Mouse (Mus musculus) intestine, embryonic 14.5 days (tissue): ENCODE results near the gene Gm5447. TPM values are rescaled to one million over a fixed set of nuclear protein-coding genes. Genes with fewer than 3 reads are reported as not detected.

Experiments used
- ATAC-seq: fragments of 200-750 bp; cut with Nextera tagmentation; replicated peaks from 2 replicates; pipeline ENCODE4 v1.8.0; 2017; ENCODE audit warnings: low read depth, moderate number of reproducible peaks, moderate TSS enrichment, moderate library complexity; ENCODE audit not compliant: low FRiP score, low TSS enrichment
- DNase-seq: peaks from one replicate; pipeline ENCODE4 v3.0.0-alpha.2; 2018; ENCODE audit warnings: low spot score
- H3K27ac ChIP-seq: fragments of 300-500 bp; sonication (generic); 2 replicates; pipeline ENCODE4 v1.5.1; 2014; ENCODE audit warnings: low read depth, mild to moderate bottlenecking, control low read depth
- H3K27me3 ChIP-seq: fragments of 300-500 bp; sonication (generic); replicated peaks from 2 replicates; pipeline ENCODE4 v1.6.1; 2014; ENCODE audit warnings: low read length, control low read depth; ENCODE audit not compliant: control insufficient read depth, insufficient read depth
- H3K36me3 ChIP-seq: fragments of 300-500 bp; sonication (generic); 2 replicates; pipeline ENCODE4 v1.6.1; 2014; ENCODE audit warnings: low read length, control low read depth; ENCODE audit not compliant: control insufficient read depth, insufficient read depth
- H3K4me1 ChIP-seq: fragments of 300-500 bp; sonication (generic); replicated peaks from 2 replicates; pipeline ENCODE4 v1.6.1; 2014; ENCODE audit warnings: low read length, control low read depth, mixed read lengths; ENCODE audit not compliant: control insufficient read depth, insufficient read depth
- H3K4me2 ChIP-seq: fragments of 300-500 bp; sonication (generic); 2 replicates; pipeline ENCODE4 v1.6.1; 2014; ENCODE audit warnings: low read length
- H3K4me3 ChIP-seq: fragments of 300-500 bp; sonication (generic); 2 replicates; pipeline ENCODE4 v1.5.1; 2014; ENCODE audit warnings: low read depth, low read length, control low read depth, mixed read lengths
- H3K9ac ChIP-seq: fragments of 300-500 bp; sonication (generic); 2 replicates; pipeline ENCODE4 v1.6.1; 2014; ENCODE audit warnings: mild to moderate bottlenecking, low read length
- H3K9me3 ChIP-seq: fragments of 300-500 bp; sonication (generic); 2 replicates; pipeline ENCODE4 v1.6.1; 2016; ENCODE audit warnings: low read length, control low read depth; ENCODE audit not compliant: control insufficient read depth
- WGBS: fragments of 180-500 bp; shearing (Covaris S2); extraction: QIAGEN DNeasy Blood & Tissue Kit; methylation state at CpG from one replicate; pipeline ENCODE4 v1.1.7; 2014; 5-methylcytosine and 5-hydroxymethylcytosine counted together
- polyA plus RNA-seq: library from polyadenylated mRNA; unstranded; fragments of >200 nt; fragmentation: Nextera tagmentation; extraction: Ambion mirVana; gene quantifications from 2 replicates; pipeline ENCODE4 v1.2.1, GENCODE M21; 2014

Gene Gm5447
- polyA plus RNA-seq, 1 experiment from 2014 or later: not detected

DNA sequence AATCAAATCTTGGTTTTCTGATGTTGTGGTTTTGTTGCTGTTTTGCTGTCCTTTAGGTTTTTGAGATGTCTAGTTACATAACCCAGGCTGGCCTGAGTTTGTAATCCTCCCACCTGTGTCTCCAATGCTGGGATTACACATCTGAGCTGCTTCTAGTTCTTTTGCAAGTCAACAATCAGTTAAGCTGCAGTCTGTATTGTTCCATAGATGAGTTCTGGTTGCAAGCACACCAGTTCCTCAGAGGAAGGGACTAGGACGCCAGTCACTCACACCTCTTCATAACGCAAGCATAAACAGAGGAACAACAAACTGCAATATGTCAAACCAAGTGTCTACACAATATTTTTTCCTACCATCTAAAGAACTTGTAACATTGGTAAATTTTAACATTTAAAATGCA is 22.0 kb upstream of the Gm5447 start:
- Histone ChIP-seq H3K4me2 (no peak overlapping the region), H3K27ac (no peak overlapping the region), H3K9ac (no peak overlapping the region), H3K4me3 (no peak overlapping the region), H3K9me3 (no peaks in the 10 kb centered on the region), H3K4me1 (no peaks in the 10 kb centered on the region), H3K27me3 (no peaks in the 10 kb centered on the region), H3K36me3 (no peaks in the 10 kb centered on the region)
- ATAC-seq (no peak), DNase-seq (no peak)
- 81% methylated on average over 2 of the region's 2 CpGs for WGBS

DNA sequence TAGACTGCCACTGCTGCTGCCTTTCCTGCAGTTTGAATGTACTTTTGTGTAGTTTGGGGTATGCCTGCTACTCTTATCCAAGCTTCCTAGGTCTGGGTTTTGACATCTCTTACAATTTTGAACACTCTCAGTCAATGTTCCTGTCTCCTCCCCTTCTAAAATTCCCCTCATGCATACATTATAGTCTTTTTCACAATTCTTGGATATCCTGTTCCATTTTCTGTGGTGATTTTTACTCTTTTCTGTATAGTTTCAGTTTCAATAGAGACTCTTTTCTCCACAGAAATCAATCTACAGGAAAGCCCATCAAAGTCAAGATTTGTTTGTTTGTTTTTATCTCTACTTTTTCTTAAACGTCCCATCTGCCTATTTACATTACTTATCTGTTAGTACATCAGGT is 20.4 kb upstream of the Gm5447 start:
- H3K27ac ChIP-seq: no peak overlapping the region
- no peak overlapping the region for H3K4me3 ChIP-seq
- no peak overlapping the region for H3K9ac ChIP-seq
- H3K36me3 ChIP-seq: no peaks in the 10 kb centered on the region
- DNase-seq (no peak), ATAC-seq (no peak)
- no peak overlapping the region for H3K4me2 ChIP-seq
- no peaks in the 10 kb centered on the region for H3K9me3 ChIP-seq
- H3K4me1 ChIP-seq: no peaks in the 10 kb centered on the region
- 29% methylated on average over 1 of the region's 1 CpGs for WGBS
- H3K27me3 ChIP-seq: no peaks in the 10 kb centered on the region

- Histone ChIP-seq H3K9ac (no peak overlapping the region), H3K36me3 (peaks cover 5% of the 10 kb centered on the region; the same call in 1 of the 2 replicates)
- ATAC-seq: no peak
Measured at GRCm38 (mm10) chr13:30960714-30961113, 13.3 kb upstream of the Gm5447 start.

GRCm38 (mm10) chr13:30961932-30962331 is 12.1 kb upstream of the Gm5447 start:
- DNase-seq (no peak), ATAC-seq (no peak)
- H3K9me3 ChIP-seq: no peaks in the 10 kb centered on the region
- WGBS: 66% methylated on average over 2 of the region's 2 CpGs
- no peak overlapping the region for H3K4me3 ChIP-seq
- H3K4me1 ChIP-seq: peaks cover 12% of the 10 kb centered on the region
- H3K4me2 ChIP-seq: no peak overlapping the region
- H3K9ac ChIP-seq: no peak overlapping the region
- H3K27ac ChIP-seq: no peak overlapping the region
- H3K27me3 ChIP-seq: no peaks in the 10 kb centered on the region
- H3K36me3 ChIP-seq: peaks cover 5% of the 10 kb centered on the region; the same call in 1 of the 2 replicates

More at GRCm38 (mm10) chr13:30960714-30961113, 13.3 kb upstream of the Gm5447 start:
- Histone ChIP-seq H3K27ac (no peak overlapping the region), H3K27me3 (no peaks in the 10 kb centered on the region), H3K9me3 (no peaks in the 10 kb centered on the region), H3K4me3 (no peak overlapping the region), H3K4me1 (peaks cover 7% of the 10 kb centered on the region; the same call in 1 of the 2 replicates), H3K4me2 (no peak overlapping the region)
- DNase-seq: no peak
- WGBS: 87% methylated on average over 2 of the region's 2 CpGs

- Histone ChIP-seq H3K4me3 (no peak overlapping the region), H3K27me3 (no peaks in the 10 kb centered on the region), H3K36me3 (no peaks in the 10 kb centered on the region), H3K4me1 (peaks cover 15% of the 10 kb centered on the region), H3K9ac (no peak overlapping the region), H3K4me2 (peak overlapping the region; percentile 2; the same call in 1 of the 2 replicates), H3K27ac (peak overlapping the region; percentile 58; the same call in 1 of the 2 replicates), H3K9me3 (no peaks in the 10 kb centered on the region)
- DNase-seq (no peak), ATAC-seq (peak; percentile 72)
- 10% methylated on average over 10 of the region's 10 CpGs for WGBS
Measured at GRCm38 (mm10) chr13:30966507-30966911, 7.5 kb upstream of the Gm5447 start.

DNA sequence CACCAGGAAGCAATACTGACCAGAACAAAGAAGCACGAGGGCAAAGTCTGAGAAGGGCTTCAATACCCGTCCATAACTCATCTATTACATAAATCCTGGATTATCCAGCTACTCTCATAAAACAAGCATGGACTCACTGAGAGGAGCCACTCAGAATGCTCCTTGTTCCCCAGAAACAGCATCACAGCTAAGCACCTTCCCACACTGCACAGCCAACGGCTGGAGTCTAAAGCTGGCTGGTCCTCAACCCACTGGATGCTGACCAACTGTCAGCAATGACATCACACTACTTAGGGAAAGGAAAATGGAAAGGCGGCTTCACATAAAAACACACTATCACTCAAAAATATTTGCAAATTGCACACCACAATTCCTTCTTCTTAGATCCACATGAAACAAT is 5.7 kb upstream of the Gm5447 start:
- H3K27ac ChIP-seq: no peak overlapping the region; the same call in 1 of the 2 replicates
- no peaks in the 10 kb centered on the region for H3K36me3 ChIP-seq
- DNase-seq (no peak), ATAC-seq (no peak)
- WGBS: 38% methylated on average over 4 of the region's 4 CpGs
- no peak overlapping the region for H3K4me3 ChIP-seq
- H3K9me3 ChIP-seq: no peaks in the 10 kb centered on the region
- H3K9ac ChIP-seq: no peak overlapping the region
- no peak overlapping the region for H3K4me2 ChIP-seq
- H3K27me3 ChIP-seq: no peaks in the 10 kb centered on the region
- peaks cover 18% of the 10 kb centered on the region for H3K4me1 ChIP-seq

GRCm38 (mm10) chr13:30971047-30971446 is 3.0 kb upstream of the Gm5447 start:
- no peaks in the 10 kb centered on the region for H3K36me3 ChIP-seq
- H3K9me3 ChIP-seq: no peaks in the 10 kb centered on the region
- H3K4me2 ChIP-seq: no peak overlapping the region
- DNase-seq: no peak
- no peak overlapping the region for H3K27ac ChIP-seq
- H3K27me3 ChIP-seq: no peaks in the 10 kb centered on the region
- H3K4me1 ChIP-seq: peaks cover 9% of the 10 kb centered on the region
- H3K4me3 ChIP-seq: no peak overlapping the region
- H3K9ac ChIP-seq: no peak overlapping the region
- ATAC-seq: no peak
- WGBS: 87% methylated on average over 3 of the region's 3 CpGs

GRCm38 (mm10) chr13:30972102-30972501 is 1.9 kb upstream of the Gm5447 start:
- Histone ChIP-seq H3K4me3 (no peak overlapping the region), H3K9me3 (no peaks in the 10 kb centered on the region), H3K4me2 (no peak overlapping the region), H3K36me3 (no peaks in the 10 kb centered on the region), H3K27ac (no peak overlapping the region), H3K9ac (no peak overlapping the region), H3K27me3 (no peaks in the 10 kb centered on the region), H3K4me1 (peaks cover 13% of the 10 kb centered on the region)
- peak; percentile 34 for DNase-seq
- no peak for ATAC-seq
- 87% methylated on average over 2 of the region's 2 CpGs for whole genome bisulfite sequencing

GRCm38 (mm10) chr13:30974247-30974630 is 235 bp downstream of the Gm5447 start:
- peak overlapping the region; percentile 94 for H3K9ac ChIP-seq
- peak overlapping the region; percentile 92; the same call in 1 of the 2 replicates for H3K27ac ChIP-seq
- peak overlapping the region; percentile 73 for H3K4me2 ChIP-seq
- DNase-seq: no peak
- no peaks in the 10 kb centered on the region for H3K36me3 ChIP-seq
- H3K27me3 ChIP-seq: no peaks in the 10 kb centered on the region
- H3K9me3 ChIP-seq: no peaks in the 10 kb centered on the region
- H3K4me1 ChIP-seq: peaks cover 11% of the 10 kb centered on the region
- WGBS: 23% methylated on average over 5 of the region's 5 CpGs
- peak; percentile 33; the same call in 1 of the 2 replicates for ATAC-seq
- H3K4me3 ChIP-seq: peak overlapping the region; percentile 92
